Mouse (Mus musculus): ENCODE data around the gene Hmcn1.

DNA sequence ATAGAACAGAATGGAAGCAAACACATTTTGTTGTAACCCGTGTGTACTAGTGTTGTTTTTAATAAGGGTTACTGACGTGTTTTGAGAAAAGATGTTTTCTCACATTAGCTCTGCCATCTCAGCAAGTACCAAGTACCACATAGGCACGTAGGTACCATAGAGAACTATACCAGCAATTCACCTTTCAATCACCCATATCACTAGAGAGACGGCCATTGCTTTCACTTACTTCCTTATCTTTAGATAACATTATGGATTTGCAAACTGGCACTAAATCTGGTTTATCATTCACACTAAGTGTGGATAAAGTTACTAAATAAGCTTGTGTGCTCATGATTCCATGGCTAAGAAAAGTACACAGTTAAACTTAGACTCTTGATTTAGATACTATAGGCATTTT, 387.1 kb downstream of the Hmcn1 start:
- TF ChIP-seq CTCF (IDR thresholded peaks at IDR 0.05; ENCODE audit: extremely low read depth, insufficient read depth, low read length) (no peak), POLR2A (IDR thresholded peaks at IDR 0.05; ENCODE audit: extremely low read depth, insufficient read depth, low read length) (no peak)

Measured in cortical plate, adult 2 months (tissue).